Mouse (Mus musculus) erythroblast, embryonic 14.5 days (primary cell): ENCODE results near the gene Gamt.

Source experiments
- GATA1 ChIP-seq: IDR thresholded peaks from 2 replicates; pipeline ENCODE4 v1.6.1; 2012; ENCODE audit warnings: low read length, inconsistent platforms, mixed read lengths
- TAL1 ChIP-seq: IDR thresholded peaks from 3 replicates; pipeline ENCODE4 v1.6.1; 2012; ENCODE audit warnings: low read length, inconsistent platforms, mixed read lengths

DNA sequence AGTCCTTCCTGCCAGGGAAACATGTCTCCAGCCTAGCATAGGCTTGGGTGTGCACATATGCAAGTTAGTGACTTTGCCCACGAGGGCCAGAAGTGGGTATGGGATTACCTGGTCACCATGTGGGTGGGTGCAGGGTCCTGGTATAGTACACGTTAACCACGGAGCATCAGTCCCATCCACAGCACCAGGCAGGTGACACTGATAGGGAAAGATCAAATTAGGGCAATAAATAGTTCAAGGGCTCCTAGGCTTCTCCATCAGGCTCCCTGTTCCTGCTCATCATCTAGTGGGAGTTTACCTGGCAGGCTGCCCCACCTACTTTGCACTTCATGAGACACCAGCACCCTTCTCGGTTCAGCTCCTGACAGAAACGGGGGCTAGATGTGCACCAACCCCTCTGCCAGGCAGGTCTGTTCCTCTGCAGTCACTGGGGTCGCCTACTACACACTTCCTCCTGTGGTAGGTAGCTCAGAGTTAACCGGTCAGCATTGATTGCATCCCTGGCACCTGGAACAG is 34.0 kb upstream of the Gamt start:
- TF ChIP-seq GATA1 (no peak), TAL1 (no peak)
